Mouse (Mus musculus) layer of hippocampus, adult 8-10 months (tissue): Measurements from ENCODE around the gene Safb2. TPM values are rescaled to one million over a fixed set of nuclear protein-coding genes. Genes with fewer than 3 reads are reported as not detected.

ENCODE experiments used
- DNase-seq, 2 experiments: peaks; one replicate each; pipeline ENCODE4 v3.0.0; 2022; ENCODE audit warnings: low spot score in 2 of 2
- total RNA-seq, 4 experiments: library from RNA; stranded (reverse); gene quantifications; 2 replicates each; pipeline ENCODE4 v1.2.4; 2022

The Safb2 gene
- total RNA-seq, 4 experiments from 2014 or later, result 122 to 182 (median 154) TPM

DNA sequence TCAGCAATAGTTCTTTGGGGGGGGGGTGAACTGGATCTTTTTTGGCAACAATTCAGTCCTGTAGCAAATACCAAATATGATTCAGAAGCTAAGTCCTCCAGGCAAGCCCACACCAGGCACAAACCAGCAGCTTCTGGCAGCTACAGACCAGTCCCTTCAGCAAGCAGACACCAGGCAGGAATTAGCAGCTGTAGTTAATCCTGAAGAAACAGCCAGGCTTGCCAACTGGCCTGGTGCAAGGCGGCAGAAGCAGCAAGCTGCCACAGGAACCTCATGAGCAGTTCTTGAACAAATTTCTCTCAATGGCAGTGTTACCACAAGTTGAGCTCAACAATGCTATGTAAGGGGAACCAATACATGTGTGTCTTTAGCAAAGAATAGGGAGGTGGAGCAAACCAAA is 61.6 kb downstream of the Safb2 start:
- DNase-seq, result no peak

DNA sequence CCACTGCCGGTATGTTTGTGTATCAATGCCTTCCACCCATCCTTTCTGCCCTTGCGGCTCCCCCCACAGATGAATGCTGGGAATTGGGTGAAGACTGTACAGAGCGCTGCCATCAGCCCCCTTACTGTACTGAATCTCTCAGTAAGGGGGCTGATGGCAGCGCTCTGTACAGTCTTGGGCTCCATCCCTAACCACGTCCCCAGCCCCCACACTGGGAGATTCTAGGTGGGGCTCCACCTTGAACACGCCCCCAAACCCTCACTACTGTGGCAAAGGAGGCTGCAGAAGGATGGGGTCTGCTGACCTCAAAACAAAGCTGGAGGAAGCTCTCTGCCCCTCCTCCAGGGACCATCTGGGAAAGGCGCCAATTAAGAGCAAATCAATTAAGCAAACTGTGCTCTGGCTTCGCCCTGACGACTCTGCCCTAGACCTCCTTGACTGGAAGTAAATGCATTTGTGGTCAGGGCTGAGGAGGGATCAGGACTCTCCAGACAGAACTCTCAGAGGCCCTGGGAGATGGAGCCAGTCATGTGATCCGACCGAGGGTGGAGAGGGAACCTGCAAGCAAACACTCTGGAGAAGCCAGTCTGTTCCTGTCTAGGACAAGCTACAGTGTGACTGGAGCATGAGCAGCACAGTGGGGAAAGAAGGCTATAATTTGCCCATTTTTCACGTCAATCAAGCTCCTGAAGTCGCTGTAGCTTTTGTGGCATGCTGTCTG is 68.5 kb downstream of the Safb2 start:
- DNase-seq, result no peak

DNA sequence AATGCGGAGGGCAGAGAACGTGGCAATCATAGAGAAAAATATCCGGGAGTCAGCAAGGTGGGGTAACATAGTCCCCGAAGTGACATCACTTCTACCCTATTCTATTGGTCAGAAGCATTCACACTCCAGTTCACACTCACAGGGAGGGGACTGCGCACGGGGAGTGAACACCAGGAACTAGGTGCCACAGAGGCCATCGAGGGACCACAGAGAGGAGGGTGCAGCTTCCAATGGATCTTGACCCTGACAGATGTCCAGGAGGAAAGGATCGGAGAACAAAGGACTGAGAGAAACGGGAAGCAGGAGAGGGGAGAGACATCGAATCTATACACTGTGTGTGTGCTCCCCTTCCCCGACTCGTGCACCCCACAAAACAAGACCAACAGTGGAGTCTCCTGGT is 69.5 kb downstream of the Safb2 start:
- peak in 1 of 2 experiments; percentile 2 for DNase-seq

DNA sequence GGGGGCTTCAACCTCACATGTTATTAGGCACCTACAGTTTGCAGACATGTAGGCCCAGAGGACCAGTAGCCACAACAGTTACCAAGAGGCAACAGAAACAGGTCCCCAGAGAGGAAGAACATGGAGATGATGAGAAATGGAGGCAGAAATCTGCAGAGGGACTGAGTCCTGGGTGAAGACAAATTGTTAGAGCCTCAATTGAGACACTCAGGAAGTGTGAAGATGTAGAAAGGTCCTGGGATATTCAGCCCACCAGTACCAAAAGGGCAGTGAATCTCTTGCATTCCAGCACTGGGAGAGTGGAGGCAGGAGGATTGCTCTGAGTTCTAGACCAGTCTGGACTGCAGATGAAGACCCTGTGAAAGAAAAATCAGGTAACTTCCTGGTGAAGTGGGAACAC is 70.1 kb downstream of the Safb2 start:
- peak in 1 of 2 experiments; percentile 2 for DNase-seq

DNA sequence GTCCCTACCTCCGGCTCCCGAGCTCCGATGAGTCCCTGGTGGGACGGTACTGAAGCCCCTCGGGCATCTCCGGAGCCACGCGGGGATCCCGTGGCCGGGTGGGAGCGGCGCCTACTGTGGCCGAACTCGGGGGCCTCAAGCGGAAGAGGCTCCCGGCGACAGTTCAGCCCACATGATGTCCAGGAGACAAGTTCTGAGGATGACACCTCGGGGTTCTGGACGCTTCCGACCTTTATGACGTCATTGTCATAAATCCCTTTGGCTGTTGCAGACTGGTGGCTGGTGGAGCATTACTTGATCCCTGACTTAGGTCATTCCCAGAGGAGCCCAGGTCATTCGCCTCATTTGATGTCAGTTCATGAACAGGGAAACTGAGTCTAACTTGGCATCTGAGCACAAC is 72.1 kb downstream of the Safb2 start, which contains the start of gene Znrf4:
TSS of gene Znrf4 (minus strand) at position 122 of the 400 bp plus-strand sequence.
- peak in 1 of 2 experiments; percentile 3 for DNase-seq

DNA sequence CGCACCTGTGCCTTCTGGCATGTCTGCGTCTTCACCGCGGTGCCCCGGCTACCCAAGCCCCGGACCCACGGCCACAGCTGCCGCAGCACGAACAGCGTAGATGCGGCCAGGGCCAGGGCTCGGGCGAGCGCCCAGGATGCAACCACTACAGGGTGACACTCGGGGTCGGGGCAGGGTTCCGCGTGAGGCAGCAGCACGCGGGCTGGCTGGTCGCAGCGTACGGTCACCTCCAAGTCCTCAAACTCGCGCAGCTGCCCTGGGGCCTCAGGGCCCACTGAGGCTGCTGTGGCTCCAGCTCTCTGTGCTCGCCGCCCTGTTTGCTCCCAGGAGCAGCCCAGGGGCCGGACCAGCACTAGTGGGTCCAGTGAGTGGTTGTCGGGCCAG is 72.7 kb downstream of the Safb2 start:
- no peak for DNase-seq

DNA sequence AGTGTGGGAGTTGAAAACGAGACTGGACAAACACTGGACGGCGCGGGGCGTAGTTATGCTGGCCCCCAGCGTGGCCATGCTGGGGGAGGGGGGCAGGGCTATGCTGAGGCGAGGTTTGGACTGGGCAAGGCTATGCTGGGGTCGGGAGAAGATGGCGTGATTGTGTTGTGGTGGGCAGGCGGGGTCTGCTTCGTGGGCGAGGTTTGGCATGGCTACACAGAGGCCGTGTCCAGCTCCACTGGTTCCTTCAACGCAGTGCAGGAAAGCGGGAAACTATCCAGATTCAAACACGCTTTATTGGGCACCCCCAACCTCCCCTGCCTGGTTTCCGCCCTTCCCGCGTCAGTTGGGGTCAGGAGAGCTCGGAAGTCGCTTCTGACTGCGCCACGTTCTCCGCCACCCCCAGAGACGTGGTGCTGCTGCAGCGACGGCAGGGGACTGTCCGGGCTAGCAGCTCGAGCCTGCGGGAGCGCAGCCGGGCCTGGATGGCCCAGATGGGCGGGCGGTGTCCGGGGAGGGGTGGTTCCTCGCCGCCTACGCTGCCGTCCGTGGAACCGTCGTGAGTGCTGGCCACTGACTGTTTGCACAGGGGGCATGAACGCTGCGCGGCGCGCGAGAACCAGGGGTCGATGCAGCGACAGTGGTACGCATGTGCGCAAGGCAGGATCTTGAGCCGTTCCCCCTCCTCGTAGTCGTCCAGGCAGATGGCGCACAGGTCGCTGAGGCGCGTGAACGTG is 73.2 kb downstream of the Safb2 start:
- peak in 1 of 2 experiments; percentile 8 for DNase-seq

Other genes with a start within 250 kb of the Safb2 start
- gene Ptprs, start 108.1 kb downstream of the Safb2 start, total RNA-seq, result 100 to 1,000 TPM; 605 to 694 (median 657) TPM
- gene Znrf4, start 72.2 kb downstream of the Safb2 start, total RNA-seq, result not detected
- gene Gm20219, start 30.2 kb downstream of the Safb2 start, total RNA-seq, result 1 to 10 TPM in 3 of 4 experiments, under 1 TPM in 1; 0.71 to 5.3 (median 3.7) TPM
- gene Safb, start 240 bp upstream of the Safb2 start, total RNA-seq, result 100 to 1,000 TPM; 149 to 168 (median 159) TPM
- 100 to 1,000 TPM; 138 to 161 (median 146) TPM for gene 2410015M20Rik, start 25.2 kb upstream of the Safb2 start, total RNA-seq
- 100 to 1,000 TPM; 286 to 457 (median 374) TPM for gene Rpl36, start 28.8 kb upstream of the Safb2 start, total RNA-seq
- 10 to 100 TPM; 56.0 to 64.2 (median 59.3) TPM for gene Lonp1, start 42.3 kb upstream of the Safb2 start, total RNA-seq
- gene Catsperd, start 43.6 kb upstream of the Safb2 start, total RNA-seq, result 1 to 10 TPM in 2 of 4 experiments, under 1 TPM in 2; 0.48 to 1.8 (median 1.2) TPM
- gene Ranbp3, start 88.7 kb upstream of the Safb2 start, total RNA-seq, result 10 to 100 TPM; 89.0 to 93.5 (median 93.0) TPM
- 100 to 1,000 TPM; 161 to 224 (median 198) TPM for gene Ndufa11, start 133.2 kb upstream of the Safb2 start, total RNA-seq
- gene Vmac, start 133.4 kb upstream of the Safb2 start, total RNA-seq, result 10 to 100 TPM; 10.3 to 15.4 (median 12.5) TPM
- gene Nrtn, start 172.9 kb upstream of the Safb2 start, total RNA-seq, result 1 to 10 TPM; 2.3 to 3.3 (median 2.6) TPM
- gene Dus3l, start 180.2 kb upstream of the Safb2 start, total RNA-seq, result 10 to 100 TPM; 65.0 to 75.5 (median 71.4) TPM
- gene Prr22, start 185.7 kb upstream of the Safb2 start, total RNA-seq, result 1 to 10 TPM in 3 of 4 experiments, under 1 TPM in 1; 0.68 to 1.8 (median 1.6) TPM
- gene Rfx2, start 246.4 kb upstream of the Safb2 start, total RNA-seq, result 1 to 10 TPM; 4.3 to 6.0 (median 5.0) TPM